Mouse (Mus musculus): ENCODE measurements at regions not wholly inside any gene's neighbourhood (a gene's known extent, or its start where the extent isn't known, plus 50 kb on each side); places are given as distances from the start of the nearest gene placed in this dataset.

- TF ChIP-seq POLR2A (IDR thresholded peaks at IDR 0.05; ENCODE audit: insufficient read depth, low read length) (no peak), CTCF (IDR thresholded peaks at IDR 0.05; ENCODE audit: low read depth, low read length) (peak; percentile 57)
Measured at GRCm38 (mm10) chr8:107758637-107759036, 170.4 kb upstream of the Psmd7 start.
